Mouse (Mus musculus): ENCODE results near the gene Ldb3. TPM values are rescaled to one million over a fixed set of nuclear protein-coding genes. Genes with fewer than 3 reads are reported as not detected.

Ldb3 gene
- 2.0 and 6.0 TPM in 2 replicates for polyA plus RNA-seq (2015; fragmentation: Nextera tagmentation; extraction: Ambion mirVana)

- no peak within 1 kb of the TSS for H3K4me2 ChIP-seq (ENCODE audit: low read depth, low read length)
- no peaks in the 10 kb centered on the region for H3K9me3 ChIP-seq (replicated peaks; ENCODE audit: control insufficient read depth, low read length)
- H3K4me1 ChIP-seq (ENCODE audit: control insufficient read depth, low read depth, low read length) = no peaks in the 10 kb centered on the region
- no peak within 1 kb of the TSS for H3K27ac ChIP-seq (ENCODE audit: low read length)
- no peaks in the 10 kb centered on the region for H3K27me3 ChIP-seq (ENCODE audit: control insufficient read depth, insufficient read depth, low read depth, low read length)
- 50% methylated on average over 8 of the region's 8 CpGs for WGBS (ENCODE audit: insufficient replicate concordance)
- no peaks in the 10 kb centered on the region for H3K36me3 ChIP-seq (ENCODE audit: control insufficient read depth, insufficient read depth)
- no peak for ATAC-seq (ENCODE audit: low read depth)
- H3K4me3 ChIP-seq (ENCODE audit: low read depth, low read length) = no peak within 1 kb of the TSS
- no peak within 1 kb of the TSS for H3K9ac ChIP-seq (ENCODE audit: low read depth, low read length)
These were observed at the start of gene Ldb3 for GRCm38 (mm10) chr14:34588498-34588897. Gene Ldb3, minus strand, starts transcription at chr14:34588682.

GRCm38 (mm10) chr14:34635721-34636120, 47.2 kb upstream of the Ldb3 start:
- H3K9ac ChIP-seq (ENCODE audit: low read depth, low read length) = no peak overlapping the region
- no peak overlapping the region for H3K27ac ChIP-seq (ENCODE audit: low read length)
- H3K4me1 ChIP-seq (ENCODE audit: control insufficient read depth, low read depth, low read length) = peaks cover 11% of the 10 kb centered on the region
- H3K4me2 ChIP-seq (ENCODE audit: low read depth, low read length) = no peak overlapping the region
- ATAC-seq (ENCODE audit: low read depth) = no peak
- no peak overlapping the region for H3K4me3 ChIP-seq (ENCODE audit: low read depth, low read length)
- 76% methylated on average over 6 of the region's 6 CpGs for WGBS (ENCODE audit: insufficient replicate concordance)
- no peaks in the 10 kb centered on the region for H3K36me3 ChIP-seq (ENCODE audit: control insufficient read depth, insufficient read depth)
- no peaks in the 10 kb centered on the region for H3K9me3 ChIP-seq (replicated peaks; ENCODE audit: control insufficient read depth, low read length)
- H3K27me3 ChIP-seq (ENCODE audit: control insufficient read depth, insufficient read depth, low read depth, low read length) = no peaks in the 10 kb centered on the region

- Histone ChIP-seq H3K27ac (ENCODE audit: low read length) (no peak overlapping the region), H3K4me1 (ENCODE audit: control insufficient read depth, low read depth, low read length) (peaks cover 11% of the 10 kb centered on the region), H3K36me3 (ENCODE audit: control insufficient read depth, insufficient read depth) (no peaks in the 10 kb centered on the region), H3K4me3 (ENCODE audit: low read depth, low read length) (no peak overlapping the region), H3K27me3 (ENCODE audit: control insufficient read depth, insufficient read depth, low read depth, low read length) (no peaks in the 10 kb centered on the region), H3K9ac (ENCODE audit: low read depth, low read length) (no peak overlapping the region), H3K4me2 (ENCODE audit: low read depth, low read length) (no peak overlapping the region), H3K9me3 (replicated peaks; ENCODE audit: control insufficient read depth, low read length) (no peaks in the 10 kb centered on the region)
- 52% methylated on average over 7 of the region's 7 CpGs for WGBS (ENCODE audit: insufficient replicate concordance)
- no peak for ATAC-seq (ENCODE audit: low read depth)
These were observed 46.7 kb upstream of the Ldb3 start for GRCm38 (mm10) chr14:34635192-34635591.

- Histone ChIP-seq H3K9ac (ENCODE audit: low read depth, low read length) (peak overlapping the region; percentile 21; the same call in 1 of the 2 replicates), H3K4me2 (ENCODE audit: low read depth, low read length) (peak overlapping the region; percentile 45), H3K27ac (ENCODE audit: low read length) (peak overlapping the region; percentile 50; the same call in 1 of the 2 replicates), H3K27me3 (ENCODE audit: control insufficient read depth, insufficient read depth, low read depth, low read length) (no peaks in the 10 kb centered on the region), H3K4me1 (ENCODE audit: control insufficient read depth, low read depth, low read length) (peaks cover 11% of the 10 kb centered on the region), H3K36me3 (ENCODE audit: control insufficient read depth, insufficient read depth) (no peaks in the 10 kb centered on the region), H3K9me3 (replicated peaks; ENCODE audit: control insufficient read depth, low read length) (no peaks in the 10 kb centered on the region), H3K4me3 (ENCODE audit: low read depth, low read length) (0 out of 2 replicates have a peak overlapping the region, but pooled peaks have one; percentile 21)
- 22% methylated on average over 10 of the region's 10 CpGs for WGBS (ENCODE audit: insufficient replicate concordance)
- peak; percentile 78 for ATAC-seq (ENCODE audit: low read depth)
These were observed 44.4 kb upstream of the Ldb3 start for GRCm38 (mm10) chr14:34632722-34633448.

GRCm38 (mm10) chr14:34626824-34627223, 38.3 kb upstream of the Ldb3 start:
- ATAC-seq (ENCODE audit: low read depth) = no peak

GRCm38 (mm10) chr14:34623531-34624210, 35.2 kb upstream of the Ldb3 start:
- Histone ChIP-seq H3K4me1 (ENCODE audit: control insufficient read depth, low read depth, low read length) (peaks cover 38% of the 10 kb centered on the region), H3K36me3 (ENCODE audit: control insufficient read depth, insufficient read depth) (no peaks in the 10 kb centered on the region), H3K27me3 (ENCODE audit: control insufficient read depth, insufficient read depth, low read depth, low read length) (no peaks in the 10 kb centered on the region), H3K4me2 (ENCODE audit: low read depth, low read length) (peak overlapping the region; percentile 57), H3K9me3 (replicated peaks; ENCODE audit: control insufficient read depth, low read length) (no peaks in the 10 kb centered on the region), H3K4me3 (ENCODE audit: low read depth, low read length) (peak overlapping the region; percentile 26), H3K9ac (ENCODE audit: low read depth, low read length) (peak overlapping the region; percentile 50), H3K27ac (ENCODE audit: low read length) (peak overlapping the region; percentile 87)
- 13% methylated on average over 16 of the region's 16 CpGs for WGBS (ENCODE audit: insufficient replicate concordance)
- peak; percentile 95 for ATAC-seq (ENCODE audit: low read depth)

More at GRCm38 (mm10) chr14:34626824-34627223, 38.3 kb upstream of the Ldb3 start:
- Histone ChIP-seq H3K4me3 (ENCODE audit: low read depth, low read length) (no peak overlapping the region), H3K27ac (ENCODE audit: low read length) (no peak overlapping the region), H3K27me3 (ENCODE audit: control insufficient read depth, insufficient read depth, low read depth, low read length) (no peaks in the 10 kb centered on the region), H3K4me2 (ENCODE audit: low read depth, low read length) (no peak overlapping the region), H3K9ac (ENCODE audit: low read depth, low read length) (no peak overlapping the region), H3K36me3 (ENCODE audit: control insufficient read depth, insufficient read depth) (no peaks in the 10 kb centered on the region), H3K9me3 (replicated peaks; ENCODE audit: control insufficient read depth, low read length) (no peaks in the 10 kb centered on the region), H3K4me1 (ENCODE audit: control insufficient read depth, low read depth, low read length) (peaks cover 27% of the 10 kb centered on the region)
- 62% methylated on average over 7 of the region's 7 CpGs for WGBS (ENCODE audit: insufficient replicate concordance)

GRCm38 (mm10) chr14:34623074-34623473, 34.6 kb upstream of the Ldb3 start:
- Histone ChIP-seq H3K36me3 (ENCODE audit: control insufficient read depth, insufficient read depth) (no peaks in the 10 kb centered on the region), H3K9me3 (replicated peaks; ENCODE audit: control insufficient read depth, low read length) (no peaks in the 10 kb centered on the region), H3K4me2 (ENCODE audit: low read depth, low read length) (peak overlapping the region; percentile 57), H3K9ac (ENCODE audit: low read depth, low read length) (no peak overlapping the region; the same call in 1 of the 2 replicates), H3K27ac (ENCODE audit: low read length) (peak overlapping the region; percentile 87), H3K4me3 (ENCODE audit: low read depth, low read length) (no peak overlapping the region), H3K27me3 (ENCODE audit: control insufficient read depth, insufficient read depth, low read depth, low read length) (no peaks in the 10 kb centered on the region), H3K4me1 (ENCODE audit: control insufficient read depth, low read depth, low read length) (peaks cover 38% of the 10 kb centered on the region)
- no peak for ATAC-seq (ENCODE audit: low read depth)
- WGBS (ENCODE audit: insufficient replicate concordance) = 40% methylated on average over 5 of the region's 5 CpGs

GRCm38 (mm10) chr14:34620611-34621376, 32.3 kb upstream of the Ldb3 start:
- Histone ChIP-seq H3K4me2 (ENCODE audit: low read depth, low read length) (no peak overlapping the region), H3K9ac (ENCODE audit: low read depth, low read length) (no peak overlapping the region), H3K27me3 (ENCODE audit: control insufficient read depth, insufficient read depth, low read depth, low read length) (no peaks in the 10 kb centered on the region; the same call in 1 of the 2 replicates), H3K9me3 (replicated peaks; ENCODE audit: control insufficient read depth, low read length) (no peaks in the 10 kb centered on the region), H3K4me1 (ENCODE audit: control insufficient read depth, low read depth, low read length) (peaks cover 32% of the 10 kb centered on the region), H3K4me3 (ENCODE audit: low read depth, low read length) (no peak overlapping the region), H3K36me3 (ENCODE audit: control insufficient read depth, insufficient read depth) (no peaks in the 10 kb centered on the region), H3K27ac (ENCODE audit: low read length) (peak overlapping the region; percentile 34; the same call in 1 of the 2 replicates)
- WGBS (ENCODE audit: insufficient replicate concordance) = 18% methylated on average over 10 of the region's 10 CpGs
- 0 out of 2 replicates have a peak, but pooled peaks have one; percentile 35 for ATAC-seq (ENCODE audit: low read depth)

Data from liver, embryonic 16.5 days (tissue).